In the genomic region with DNA sequence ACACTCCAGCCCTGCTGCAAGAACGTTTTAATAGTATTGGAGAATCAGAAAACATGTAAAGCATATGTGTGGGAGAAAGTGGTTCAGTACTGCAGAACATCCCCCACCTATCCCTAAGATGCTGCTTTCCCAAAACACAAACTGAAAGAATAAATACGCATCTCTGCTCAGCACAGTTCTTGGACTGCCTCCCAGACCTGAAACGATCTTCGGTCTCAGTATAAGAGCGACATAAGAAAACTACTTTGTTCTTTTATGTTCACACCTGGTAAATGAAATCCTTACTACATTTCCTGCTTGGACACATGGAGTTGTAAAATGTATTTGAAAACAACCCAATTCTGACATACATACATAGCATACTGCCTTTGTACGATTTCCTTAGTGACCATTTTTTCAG, we compare ENCODE assay signal across 29 mouse cellular contexts.
DNase-seq lines count a peak whose midpoint lies in the region; ATAC-seq lines count a peak whose summit lies in the region.
"Had no signal": no experiment of that assay in that cellular context is flagged by ENCODE, and none has a peak within 500 bp of the region (broad histone marks: within the 10 kb centered on the region; RNA-seq: fewer than 3 reads in every experiment).

No protein-coding gene starts in this region.

- peak; percentile 47; the same call in 1 of the 2 replicates for ATAC-seq in embryonic facial prominence, embryonic 14.5 days (ENCODE audit: low read depth)
- peak; percentile 72 for ATAC-seq in frontal cortex, adult (ENCODE audit: low TSS enrichment)
- ATAC-seq in midbrain, embryonic 14.5 days (ENCODE audit: low FRiP score, low TSS enrichment): no peak
- ATAC-seq: activated CD4-positive, CD25-positive, alpha-beta regulatory T cell, adult 4 months; CD4-positive, CD25-positive, alpha-beta regulatory T cell, adult 4 months; forebrain, embryonic 15.5 days; Patski had no signal

- WGBS in embryonic facial prominence, embryonic 14.5 days: 64% methylated on average over 6 of the region's 6 CpGs
- 85% methylated on average over 6 of the region's 6 CpGs for WGBS in embryonic facial prominence, embryonic 10.5 days
- 89% methylated on average over 6 of the region's 6 CpGs for WGBS in midbrain, embryonic 10.5 days
- 87% methylated on average over 6 of the region's 6 CpGs for WGBS in midbrain, embryonic 14.5 days

- H3K27ac ChIP-seq in embryonic facial prominence, embryonic 14.5 days (replicated peaks; ENCODE audit: low read depth, low read length): no peak overlapping the region
- no peak overlapping the region for H3K27ac ChIP-seq in embryonic facial prominence, embryonic 10.5 days (replicated peaks)
- H3K27ac ChIP-seq in midbrain, embryonic 10.5 days (replicated peaks): no peak overlapping the region
- no peak overlapping the region for H3K27ac ChIP-seq in midbrain, embryonic 14.5 days (replicated peaks; ENCODE audit: low read depth, low read length)
- H3K27ac ChIP-seq: embryonic facial prominence, embryonic 12.5 days; embryonic facial prominence, embryonic 15.5 days; forebrain, embryonic 10.5 days; forebrain, embryonic 12.5 days; forebrain, embryonic 15.5 days had no signal

- H3K4me2 ChIP-seq in embryonic facial prominence, embryonic 14.5 days (ENCODE audit: low read depth, low read length): no peak overlapping the region
- H3K4me2 ChIP-seq in midbrain, embryonic 14.5 days (ENCODE audit: low read length): no peak overlapping the region
- H3K4me2 ChIP-seq: embryonic facial prominence, embryonic 12.5 days; embryonic facial prominence, embryonic 15.5 days; forebrain, embryonic 12.5 days; forebrain, embryonic 15.5 days had no signal

- peak; percentile 11 for DNase-seq in embryonic facial prominence, embryonic 14.5 days (ENCODE audit: low spot score)
- DNase-seq in embryonic facial prominence, embryonic 10.5 days (ENCODE audit: low spot score): no peak
- no peak for DNase-seq in frontal cortex, adult 2 months (ENCODE audit: extremely low spot score in 1 of 2, low spot score in 1 of 2)
- peak; percentile 7 for DNase-seq in midbrain, embryonic 10.5 days (ENCODE audit: low spot score)
- DNase-seq in midbrain, embryonic 14.5 days: no peak
- DNase-seq in yolk sac, embryonic 10.5 days (ENCODE audit: low spot score): no peak
- DNase-seq: adrenal gland, adult 8-10 months; adrenal gland, postnatal 14 days; adrenal gland, postnatal 36 days; B cell, adult 2 months; cerebellum, adult 11 months; cerebellum, adult 18-20 months; cerebellum, adult 8-10 months; cerebellum, adult 9-11 months; cerebellum, postnatal 14 days; cerebellum, postnatal 36 days; embryo, embryonic 11 days had no signal

- H3K9me3 ChIP-seq in embryonic facial prominence, embryonic 14.5 days (ENCODE audit: control insufficient read depth, low read length): no peaks in the 10 kb centered on the region
- H3K9me3 ChIP-seq in embryonic facial prominence, embryonic 10.5 days: no peaks in the 10 kb centered on the region
- no peaks in the 10 kb centered on the region for H3K9me3 ChIP-seq in midbrain, embryonic 10.5 days (replicated peaks)
- H3K9me3 ChIP-seq in midbrain, embryonic 14.5 days (ENCODE audit: control insufficient read depth, low read length): no peaks in the 10 kb centered on the region
- H3K9me3 ChIP-seq: embryonic facial prominence, embryonic 12.5 days; embryonic facial prominence, embryonic 15.5 days; forebrain, embryonic 10.5 days; forebrain, embryonic 12.5 days; forebrain, embryonic 15.5 days; G1E had no signal

- peaks cover 23% of the 10 kb centered on the region for H3K36me3 ChIP-seq in embryonic facial prominence, embryonic 14.5 days (ENCODE audit: control insufficient read depth, insufficient read depth, low read length)
- H3K36me3 ChIP-seq in embryonic facial prominence, embryonic 10.5 days (replicated peaks): peaks cover 20% of the 10 kb centered on the region
- peaks cover 20% of the 10 kb centered on the region for H3K36me3 ChIP-seq in midbrain, embryonic 10.5 days
- H3K36me3 ChIP-seq in midbrain, embryonic 14.5 days (ENCODE audit: control insufficient read depth, insufficient read depth, low read length): peaks cover 11% of the 10 kb centered on the region

- H3K4me3 ChIP-seq in embryonic facial prominence, embryonic 14.5 days (ENCODE audit: low read depth, low read length): no peak overlapping the region
- H3K4me3 ChIP-seq in embryonic facial prominence, embryonic 10.5 days: no peak overlapping the region
- no peak overlapping the region for H3K4me3 ChIP-seq in midbrain, embryonic 10.5 days
- no peak overlapping the region for H3K4me3 ChIP-seq in midbrain, embryonic 14.5 days (replicated peaks; ENCODE audit: low read depth, low read length)
- H3K4me3 ChIP-seq: embryonic facial prominence, embryonic 12.5 days; embryonic facial prominence, embryonic 15.5 days; erythroblast, embryonic 14.5 days; forebrain, embryonic 10.5 days; forebrain, embryonic 12.5 days; forebrain, embryonic 15.5 days had no signal

- H3K27me3 ChIP-seq in embryonic facial prominence, embryonic 14.5 days (replicated peaks; ENCODE audit: control insufficient read depth, insufficient read depth, low read length): no peaks in the 10 kb centered on the region
- H3K27me3 ChIP-seq in embryonic facial prominence, embryonic 10.5 days (replicated peaks; ENCODE audit: low read depth, poor library complexity, severe bottlenecking): no peaks in the 10 kb centered on the region
- H3K27me3 ChIP-seq in midbrain, embryonic 10.5 days (ENCODE audit: low read depth, poor library complexity, severe bottlenecking): no peaks in the 10 kb centered on the region
- no peaks in the 10 kb centered on the region for H3K27me3 ChIP-seq in midbrain, embryonic 14.5 days (ENCODE audit: control insufficient read depth, insufficient read depth, low read length)
- H3K27me3 ChIP-seq: CH12.LX; embryonic facial prominence, embryonic 12.5 days; embryonic facial prominence, embryonic 15.5 days; forebrain, embryonic 12.5 days; forebrain, embryonic 15.5 days; Patski had no signal

- H3K4me1 ChIP-seq in embryonic facial prominence, embryonic 14.5 days (ENCODE audit: control insufficient read depth, insufficient read depth, low read length): no peaks in the 10 kb centered on the region
- no peaks in the 10 kb centered on the region for H3K4me1 ChIP-seq in embryonic facial prominence, embryonic 10.5 days
- H3K4me1 ChIP-seq in midbrain, embryonic 10.5 days: no peaks in the 10 kb centered on the region
- no peaks in the 10 kb centered on the region for H3K4me1 ChIP-seq in midbrain, embryonic 14.5 days (ENCODE audit: control insufficient read depth, insufficient read depth, low read length)
- H3K4me1 ChIP-seq: embryonic facial prominence, embryonic 12.5 days; embryonic facial prominence, embryonic 15.5 days; forebrain, embryonic 10.5 days; forebrain, embryonic 12.5 days; forebrain, embryonic 15.5 days had no signal

- no peak overlapping the region for H3K9ac ChIP-seq in embryonic facial prominence, embryonic 14.5 days (ENCODE audit: low read depth, low read length)
- H3K9ac ChIP-seq in midbrain, embryonic 14.5 days (replicated peaks; ENCODE audit: low read length): no peak overlapping the region
- H3K9ac ChIP-seq: embryonic facial prominence, embryonic 12.5 days; embryonic facial prominence, embryonic 15.5 days; forebrain, embryonic 12.5 days; forebrain, embryonic 15.5 days had no signal

Comparison
In these comparisons a context has a peak if more than half of its experiments do, and no peak if none do; other contexts are left out.
1. DNase-seq: peak in embryonic facial prominence, embryonic 14.5 days (single experiment) and midbrain, embryonic 10.5 days (single experiment); none in embryonic facial prominence, embryonic 10.5 days (single experiment), frontal cortex, adult 2 months (0 of 2), midbrain, embryonic 14.5 days (single experiment) and yolk sac, embryonic 10.5 days (single experiment).